Mouse (Mus musculus): ENCODE measurements around the gene Pank4. TPM values are rescaled to one million over a fixed set of nuclear protein-coding genes. Genes with fewer than 3 reads are reported as not detected.

Gene Pank4
- 57.1 TPM for polyA plus RNA-seq (2014; fragmentation: Illumina TruSeq; extraction: RNeasy Lipid Tissue Mini Kit (QIAGEN cat#74804); ENCODE audit: low read depth, low replicate concordance)

GRCm38 (mm10) chr4:154963901-154964580 is at the start of gene Pank4:
Pank4 (plus strand) TSS chr4:154964123.

GRCm38 (mm10) chr4:154928395-154929087 is 35.4 kb upstream of the Pank4 start, which contains the start of gene Tnfrsf14:
Tnfrsf14 (minus strand) TSS chr4:154928563.

GRCm38 (mm10) chr4:154960690-154961225 is 3.2 kb upstream of the Pank4 start, which contains the start of gene Hes5:
Hes5 (plus strand) TSS chr4:154960923.

Other genes starting within 250 kb of the Pank4 start
- not detected for gene Ttc34, start 126.7 kb upstream of the Pank4 start, polyA plus RNA-seq (2014; fragmentation: Illumina TruSeq; extraction: RNeasy Lipid Tissue Mini Kit (QIAGEN cat#74804); ENCODE audit: low read depth, low replicate concordance)
- not detected for gene Mmel1, start 94.5 kb upstream of the Pank4 start, polyA plus RNA-seq (2014; fragmentation: Illumina TruSeq; extraction: RNeasy Lipid Tissue Mini Kit (QIAGEN cat#74804); ENCODE audit: low read depth, low replicate concordance)
- gene Fam213b, start 65.0 kb upstream of the Pank4 start, polyA plus RNA-seq (2014; fragmentation: Illumina TruSeq; extraction: RNeasy Lipid Tissue Mini Kit (QIAGEN cat#74804); ENCODE audit: low read depth, low replicate concordance) = 164 TPM
- gene Tnfrsf14, start 35.6 kb upstream of the Pank4 start, polyA plus RNA-seq (2014; fragmentation: Illumina TruSeq; extraction: RNeasy Lipid Tissue Mini Kit (QIAGEN cat#74804); ENCODE audit: low read depth, low replicate concordance) = 5.6 TPM
- gene Hes5, start 3.2 kb upstream of the Pank4 start, polyA plus RNA-seq (2014; fragmentation: Illumina TruSeq; extraction: RNeasy Lipid Tissue Mini Kit (QIAGEN cat#74804); ENCODE audit: low read depth, low replicate concordance) = not detected
- gene Plch2, start 92.7 kb downstream of the Pank4 start, polyA plus RNA-seq (2014; fragmentation: Illumina TruSeq; extraction: RNeasy Lipid Tissue Mini Kit (QIAGEN cat#74804); ENCODE audit: low read depth, low replicate concordance) = not detected
- 18.9 TPM for gene Pex10, start 102.9 kb downstream of the Pank4 start, polyA plus RNA-seq (2014; fragmentation: Illumina TruSeq; extraction: RNeasy Lipid Tissue Mini Kit (QIAGEN cat#74804); ENCODE audit: low read depth, low replicate concordance)
- gene Rer1, start 122.3 kb downstream of the Pank4 start, polyA plus RNA-seq (2014; fragmentation: Illumina TruSeq; extraction: RNeasy Lipid Tissue Mini Kit (QIAGEN cat#74804); ENCODE audit: low read depth, low replicate concordance) = 108 TPM
- 1.2 TPM for gene Morn1, start 122.5 kb downstream of the Pank4 start, polyA plus RNA-seq (2014; fragmentation: Illumina TruSeq; extraction: RNeasy Lipid Tissue Mini Kit (QIAGEN cat#74804); ENCODE audit: low read depth, low replicate concordance)

Measured in heart, adult 10 weeks (tissue).